Mouse (Mus musculus): ENCODE results near the gene C530008M17Rik.

- TF ChIP-seq TAL1 (IDR thresholded peaks at IDR 0.05; ENCODE audit: low read length) (no peak), GATA1 (IDR thresholded peaks at IDR 0.05; ENCODE audit: low read length) (no peak)
These were observed 236.3 kb downstream of the C530008M17Rik start for GRCm38 (mm10) chr5:76892608-76893007.
